Mouse (Mus musculus) NIH3T3 (cell line): ENCODE results near the gene Cct5.

Source experiments
- DNase-seq: peaks from one replicate; pipeline ENCODE4 v3.0.0-alpha.2; 2012; ENCODE audit warnings: low read depth

The Cct5 gene

GRCm38 (mm10) chr15:31563577-31564546 lies 37.7 kb downstream of the Cct5 start:
- DNase-seq, result no peak

- no peak for DNase-seq
These were observed 38.8 kb downstream of the Cct5 start for GRCm38 (mm10) chr15:31562847-31563246.

GRCm38 (mm10) chr15:31561976-31562375 lies 39.6 kb downstream of the Cct5 start:
- no peak for DNase-seq

- DNase-seq, result peak; percentile 63
These were observed 40.2 kb downstream of the Cct5 start for GRCm38 (mm10) chr15:31561390-31561789.

DNA sequence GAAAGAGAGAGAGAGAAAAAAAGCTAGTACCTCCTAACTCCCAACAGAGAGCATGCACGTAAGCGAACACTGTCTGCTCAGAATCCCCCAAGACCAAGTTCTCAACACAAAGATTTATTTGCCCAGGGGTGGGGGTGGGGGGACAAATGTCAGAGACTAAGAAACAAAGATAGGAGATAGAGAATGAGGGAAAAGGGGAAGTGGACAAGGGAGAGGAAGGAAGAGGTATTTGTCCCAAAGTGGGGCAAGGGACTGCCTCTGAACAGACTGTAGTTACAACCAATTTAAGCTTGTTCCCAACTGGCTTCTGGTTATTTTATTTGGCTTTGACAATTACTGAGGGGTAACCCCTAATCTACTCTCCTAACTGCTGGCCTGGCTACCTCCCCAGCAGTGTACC lies 46.7 kb downstream of the Cct5 start:
- no peak for DNase-seq

DNA sequence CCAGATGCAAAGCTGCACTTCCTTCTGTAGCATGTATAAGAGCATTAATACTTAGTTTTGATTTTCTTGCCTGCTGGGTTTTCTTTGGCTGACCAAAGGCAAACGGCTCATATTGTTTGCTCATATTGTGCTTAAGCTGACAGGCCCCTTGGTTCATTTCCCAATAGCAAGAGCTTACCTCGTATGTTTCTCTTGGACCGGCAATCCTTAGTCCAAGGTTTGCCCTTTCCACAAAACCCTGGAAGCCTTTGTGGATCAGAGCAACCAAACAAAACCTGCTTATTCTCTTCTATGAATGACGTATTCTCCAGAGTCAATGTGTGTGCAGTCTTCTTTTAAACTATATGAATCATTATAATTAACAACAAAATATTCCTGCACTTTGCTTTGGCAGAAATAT lies 51.2 kb downstream of the Cct5 start:
- no peak for DNase-seq

GRCm38 (mm10) chr15:31547421-31547820 lies 54.2 kb downstream of the Cct5 start:
- DNase-seq, result no peak

GRCm38 (mm10) chr15:31546291-31546690 lies 55.3 kb downstream of the Cct5 start:
- peak; percentile 33 for DNase-seq

DNA sequence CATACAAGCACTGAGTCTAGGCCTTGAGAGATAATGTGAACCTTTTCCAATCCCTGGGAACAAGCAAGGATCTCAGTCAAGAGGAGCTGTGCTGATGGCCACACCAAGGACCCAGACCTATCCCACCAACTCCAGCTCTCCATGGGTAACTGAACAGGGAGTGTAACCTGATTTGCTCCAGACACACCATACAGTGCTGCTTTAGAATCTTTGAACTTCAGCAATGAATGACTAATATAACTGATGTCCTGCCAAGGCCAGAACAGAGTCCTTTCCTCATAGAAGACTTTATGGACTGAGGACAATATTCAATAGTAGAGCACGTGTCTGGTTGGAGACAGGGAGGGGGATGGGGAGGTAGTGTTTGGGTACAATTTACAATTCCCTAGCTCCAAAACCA lies 56.5 kb downstream of the Cct5 start:
- DNase-seq, result no peak

- no peak for DNase-seq
These were observed 58.4 kb downstream of the Cct5 start for GRCm38 (mm10) chr15:31543246-31543645.

DNA sequence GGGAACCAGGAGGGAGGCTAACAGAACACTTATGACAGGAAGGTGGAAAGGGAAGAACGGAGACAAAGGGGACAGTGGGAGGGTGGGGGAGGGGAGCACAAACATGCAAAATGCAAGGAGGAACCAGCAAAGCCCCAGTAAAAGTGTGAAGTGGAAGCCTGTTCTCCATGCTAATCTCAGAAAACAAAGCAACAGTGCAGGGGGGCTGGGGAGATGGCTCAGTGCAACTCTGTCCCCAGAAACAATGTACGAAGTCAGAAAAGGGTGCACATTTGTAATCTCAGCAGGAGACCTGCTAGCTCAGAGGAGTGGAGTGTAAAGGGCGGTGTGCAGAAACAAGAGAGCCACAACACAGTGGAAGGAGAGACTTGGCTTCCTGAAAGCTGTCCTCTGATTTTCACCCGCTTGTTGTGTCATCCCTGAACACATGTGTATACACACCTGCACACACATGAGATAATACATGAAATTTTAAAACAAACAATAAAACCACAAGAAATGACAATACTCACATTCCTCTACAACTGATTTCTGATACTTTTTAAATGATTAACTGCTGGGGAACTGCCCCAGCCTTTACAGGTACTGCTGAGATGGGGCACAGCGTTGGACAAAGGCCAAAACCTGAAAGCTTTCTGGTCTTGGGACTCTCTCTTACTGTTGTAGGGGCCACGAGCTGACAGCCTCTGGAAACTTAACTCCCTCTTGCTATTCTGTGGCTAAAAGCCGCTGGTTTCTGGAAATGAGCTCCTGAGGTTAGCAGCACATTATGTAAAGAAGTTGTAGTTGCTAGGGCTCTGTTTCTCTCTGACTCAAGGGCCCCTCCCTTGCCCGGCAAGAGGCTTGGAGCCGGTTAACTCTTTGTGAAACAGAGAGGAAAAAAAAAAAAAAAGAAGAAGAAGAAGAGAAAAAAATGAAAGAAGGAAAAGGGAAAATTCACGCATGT lies 59.3 kb downstream of the Cct5 start:
- DNase-seq, result peak; percentile 51
